Mouse (Mus musculus) cortical plate, adult 2 months (tissue): ENCODE results near the gene Gm44790.
A peak's percentile ranks its signal among the peaks of the same experiment; 100 is the strongest.

ENCODE experiments used
- CTCF ChIP-seq: fragments of 200-500 bp; IDR thresholded peaks from 2 replicates; pipeline ENCODE4 v1.5.1; 2011; ENCODE audit warnings: mild to moderate bottlenecking, control low read depth, low read length; ENCODE audit not compliant: insufficient read depth; ENCODE audit errors: extremely low read depth
- POLR2A ChIP-seq: fragments of 200-500 bp; IDR thresholded peaks from 2 replicates; pipeline ENCODE4 v1.6.1; 2011; ENCODE audit warnings: mild to moderate bottlenecking, low read length, control low read depth; ENCODE audit not compliant: insufficient read depth; ENCODE audit errors: extremely low read depth

DNA sequence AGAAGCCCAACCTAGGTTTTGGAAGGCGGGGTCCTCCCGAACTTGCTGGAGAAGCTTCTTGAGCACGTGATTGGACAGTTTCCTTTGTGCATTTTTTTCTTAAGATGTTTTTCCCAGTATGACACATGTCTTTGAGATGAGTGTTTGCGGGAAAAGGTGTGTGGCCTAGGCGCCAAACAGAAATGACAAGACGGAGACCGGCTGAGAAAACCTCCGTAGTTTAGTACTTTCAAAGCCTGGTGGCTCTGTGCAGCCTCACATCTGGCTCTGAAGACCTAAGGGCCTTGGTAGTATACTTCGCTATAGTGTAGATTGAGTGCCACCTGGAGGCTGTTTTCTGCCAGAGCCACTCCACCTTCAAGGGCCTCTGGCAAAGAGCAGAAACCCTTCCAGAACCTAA is 25.5 kb upstream of the Gm44790 start:
- TF ChIP-seq CTCF (peak; percentile 58), POLR2A (no peak)
